Mouse (Mus musculus) hindbrain, embryonic 13.5 days (tissue): ENCODE data around the gene Adamts14. TPM values are rescaled to one million over a fixed set of nuclear protein-coding genes. Genes with fewer than 3 reads are reported as not detected.

ENCODE experiments used
- ATAC-seq: fragments of 200-750 bp; cut with Nextera tagmentation; 2 replicates; pipeline ENCODE4 v1.8.0; 2017; ENCODE audit warnings: moderate TSS enrichment; ENCODE audit not compliant: low FRiP score
- H3K27ac ChIP-seq: fragments of 300-500 bp; sonication (generic); 2 replicates; pipeline ENCODE4 v1.5.1; 2015; ENCODE audit warnings: inconsistent platforms, mild to moderate bottlenecking, moderate library complexity
- H3K27me3 ChIP-seq: fragments of 300-500 bp; sonication (generic); 2 replicates; pipeline ENCODE4 v1.6.1; 2015; ENCODE audit warnings: mild to moderate bottlenecking, inconsistent platforms
- H3K36me3 ChIP-seq: fragments of 300-500 bp; sonication (generic); 2 replicates; pipeline ENCODE4 v1.6.1; 2015; ENCODE audit warnings: mild to moderate bottlenecking, inconsistent platforms
- H3K4me1 ChIP-seq: fragments of 300-500 bp; sonication (generic); replicated peaks from 2 replicates; pipeline ENCODE4 v1.6.1; 2015; ENCODE audit warnings: inconsistent platforms
- H3K4me2 ChIP-seq: fragments of 300-500 bp; sonication (generic); 2 replicates; pipeline ENCODE4 v1.6.1; 2015; ENCODE audit warnings: inconsistent platforms, mild to moderate bottlenecking, moderate library complexity
- H3K4me3 ChIP-seq: fragments of 300-500 bp; sonication (generic); 2 replicates; pipeline ENCODE4 v1.5.1; 2015; ENCODE audit warnings: mild to moderate bottlenecking, inconsistent platforms
- H3K9ac ChIP-seq: fragments of 300-500 bp; sonication (generic); 2 replicates; pipeline ENCODE4 v1.6.1; 2015; ENCODE audit warnings: mild to moderate bottlenecking, inconsistent platforms
- H3K9me3 ChIP-seq: fragments of 300-500 bp; sonication (generic); 2 replicates; pipeline ENCODE4 v1.6.1; 2016; ENCODE audit warnings: inconsistent platforms
- WGBS: fragments of 180-500 bp; shearing (Covaris S2); methylation state at CpG from one replicate; pipeline ENCODE4 v1.1.7; 2015; 5-methylcytosine and 5-hydroxymethylcytosine counted together
- polyA plus RNA-seq: library from polyadenylated mRNA; unstranded; fragments of >200 nt; fragmentation: Nextera tagmentation; extraction: Ambion mirVana; gene quantifications from 2 replicates; pipeline ENCODE4 v1.2.1, GENCODE M21; 2015

The Adamts14 gene
- polyA plus RNA-seq, 1 experiment from 2014 or later, result 0.14 TPM

- Histone ChIP-seq H3K9ac (no peak overlapping the region), H3K4me3 (no peak overlapping the region), H3K4me1 (no peaks in the 10 kb centered on the region), H3K27ac (no peak overlapping the region), H3K36me3 (no peaks in the 10 kb centered on the region), H3K4me2 (no peak overlapping the region), H3K27me3 (no peaks in the 10 kb centered on the region), H3K9me3 (no peaks in the 10 kb centered on the region)
- 64% methylated on average over 4 of the region's 4 CpGs for WGBS
- no peak for ATAC-seq
These were observed 31.2 kb downstream of the Adamts14 start for GRCm38 (mm10) chr10:61241961-61242421.

GRCm38 (mm10) chr10:61240108-61240920 lies 32.9 kb downstream of the Adamts14 start:
- no peak overlapping the region for H3K27ac ChIP-seq
- no peak for ATAC-seq

GRCm38 (mm10) chr10:61237391-61237785 lies 35.9 kb downstream of the Adamts14 start:
- H3K9ac ChIP-seq, result no peak overlapping the region
- no peak overlapping the region for H3K4me2 ChIP-seq
- ATAC-seq, result no peak
- no peaks in the 10 kb centered on the region for H3K9me3 ChIP-seq
- H3K4me1 ChIP-seq, result no peaks in the 10 kb centered on the region
- H3K4me3 ChIP-seq, result no peak overlapping the region
- WGBS, result 82% methylated on average over 6 of the region's 6 CpGs
- no peak overlapping the region for H3K27ac ChIP-seq
- no peaks in the 10 kb centered on the region for H3K27me3 ChIP-seq
- no peaks in the 10 kb centered on the region for H3K36me3 ChIP-seq

More at GRCm38 (mm10) chr10:61240108-61240920, 32.9 kb downstream of the Adamts14 start:
- Histone ChIP-seq H3K4me2 (no peak overlapping the region), H3K9me3 (no peaks in the 10 kb centered on the region), H3K4me1 (no peaks in the 10 kb centered on the region), H3K9ac (no peak overlapping the region), H3K4me3 (no peak overlapping the region), H3K27me3 (no peaks in the 10 kb centered on the region), H3K36me3 (no peaks in the 10 kb centered on the region)
- 85% methylated on average over 14 of the region's 14 CpGs for WGBS

- Histone ChIP-seq H3K36me3 (no peaks in the 10 kb centered on the region), H3K9ac (no peak overlapping the region), H3K4me1 (no peaks in the 10 kb centered on the region), H3K4me2 (no peak overlapping the region), H3K27me3 (no peaks in the 10 kb centered on the region), H3K27ac (no peak overlapping the region), H3K9me3 (no peaks in the 10 kb centered on the region), H3K4me3 (no peak overlapping the region)
- no peak for ATAC-seq
- WGBS, result 56% methylated on average over 4 of the region's 4 CpGs
These were observed 36.4 kb downstream of the Adamts14 start for GRCm38 (mm10) chr10:61236683-61237390.

GRCm38 (mm10) chr10:61235677-61236267 lies 37.5 kb downstream of the Adamts14 start:
- Histone ChIP-seq H3K36me3 (no peaks in the 10 kb centered on the region), H3K4me2 (no peak overlapping the region), H3K4me1 (no peaks in the 10 kb centered on the region), H3K4me3 (no peak overlapping the region), H3K9ac (no peak overlapping the region), H3K27me3 (no peaks in the 10 kb centered on the region), H3K27ac (no peak overlapping the region), H3K9me3 (no peaks in the 10 kb centered on the region)
- no peak for ATAC-seq
- 88% methylated on average over 6 of the region's 6 CpGs for WGBS

GRCm38 (mm10) chr10:61234319-61234718 lies 38.9 kb downstream of the Adamts14 start:
- WGBS, result 87% methylated on average over 4 of the region's 4 CpGs
- H3K9ac ChIP-seq, result no peak overlapping the region

GRCm38 (mm10) chr10:61232858-61233567 lies 40.2 kb downstream of the Adamts14 start:
- ATAC-seq, result no peak

More at GRCm38 (mm10) chr10:61234319-61234718, 38.9 kb downstream of the Adamts14 start:
- Histone ChIP-seq H3K4me3 (no peak overlapping the region), H3K4me2 (no peak overlapping the region), H3K36me3 (no peaks in the 10 kb centered on the region), H3K4me1 (no peaks in the 10 kb centered on the region), H3K27me3 (no peaks in the 10 kb centered on the region), H3K27ac (no peak overlapping the region), H3K9me3 (no peaks in the 10 kb centered on the region)
- no peak for ATAC-seq

GRCm38 (mm10) chr10:61231756-61232155 lies 41.5 kb downstream of the Adamts14 start:
- no peak overlapping the region for H3K27ac ChIP-seq
- H3K9ac ChIP-seq, result no peak overlapping the region
- H3K36me3 ChIP-seq, result no peaks in the 10 kb centered on the region
- H3K4me2 ChIP-seq, result no peak overlapping the region
- 79% methylated on average over 3 of the region's 3 CpGs for WGBS
- no peak for ATAC-seq
- H3K4me1 ChIP-seq, result no peaks in the 10 kb centered on the region; the same call in 1 of the 2 replicates
- no peaks in the 10 kb centered on the region for H3K9me3 ChIP-seq
- no peak overlapping the region for H3K4me3 ChIP-seq
- H3K27me3 ChIP-seq, result no peaks in the 10 kb centered on the region

More at GRCm38 (mm10) chr10:61232858-61233567, 40.2 kb downstream of the Adamts14 start:
- no peaks in the 10 kb centered on the region for H3K27me3 ChIP-seq
- no peak overlapping the region for H3K4me3 ChIP-seq
- no peaks in the 10 kb centered on the region for H3K9me3 ChIP-seq
- H3K36me3 ChIP-seq, result no peaks in the 10 kb centered on the region
- H3K4me2 ChIP-seq, result no peak overlapping the region
- H3K9ac ChIP-seq, result no peak overlapping the region
- 38% methylated on average over 6 of the region's 7 CpGs for WGBS
- H3K27ac ChIP-seq, result no peak overlapping the region
- no peaks in the 10 kb centered on the region for H3K4me1 ChIP-seq

GRCm38 (mm10) chr10:61226784-61227396 lies 46.3 kb downstream of the Adamts14 start:
- 70% methylated on average over 4 of the region's 4 CpGs for WGBS

GRCm38 (mm10) chr10:61225694-61226093 lies 47.5 kb downstream of the Adamts14 start:
- Histone ChIP-seq H3K4me1 (no peaks in the 10 kb centered on the region; the same call in 1 of the 2 replicates), H3K4me2 (no peak overlapping the region), H3K27ac (no peak overlapping the region), H3K27me3 (no peaks in the 10 kb centered on the region), H3K9me3 (no peaks in the 10 kb centered on the region), H3K4me3 (no peak overlapping the region), H3K9ac (no peak overlapping the region), H3K36me3 (no peaks in the 10 kb centered on the region)
- ATAC-seq, result no peak
- 56% methylated on average over 5 of the region's 5 CpGs for WGBS

More at GRCm38 (mm10) chr10:61226784-61227396, 46.3 kb downstream of the Adamts14 start:
- Histone ChIP-seq H3K4me3 (no peak overlapping the region), H3K36me3 (no peaks in the 10 kb centered on the region), H3K27me3 (no peaks in the 10 kb centered on the region), H3K4me1 (no peaks in the 10 kb centered on the region; the same call in 1 of the 2 replicates), H3K9ac (no peak overlapping the region), H3K9me3 (no peaks in the 10 kb centered on the region), H3K4me2 (no peak overlapping the region), H3K27ac (no peak overlapping the region)
- ATAC-seq, result no peak

GRCm38 (mm10) chr10:61219318-61219717 lies 53.9 kb downstream of the Adamts14 start:
- peaks cover 3% of the 10 kb centered on the region; the same call in 1 of the 2 replicates for H3K9me3 ChIP-seq
- 96% methylated on average over 4 of the region's 4 CpGs for WGBS
- no peak for ATAC-seq

More at GRCm38 (mm10) chr10:61219318-61219717, 53.9 kb downstream of the Adamts14 start:
- H3K9ac ChIP-seq, result no peak overlapping the region
- H3K4me3 ChIP-seq, result no peak overlapping the region
- H3K4me1 ChIP-seq, result no peaks in the 10 kb centered on the region
- H3K27me3 ChIP-seq, result no peaks in the 10 kb centered on the region
- H3K27ac ChIP-seq, result no peak overlapping the region
- H3K4me2 ChIP-seq, result no peak overlapping the region
- H3K36me3 ChIP-seq, result no peaks in the 10 kb centered on the region
